In the genomic region with DNA sequence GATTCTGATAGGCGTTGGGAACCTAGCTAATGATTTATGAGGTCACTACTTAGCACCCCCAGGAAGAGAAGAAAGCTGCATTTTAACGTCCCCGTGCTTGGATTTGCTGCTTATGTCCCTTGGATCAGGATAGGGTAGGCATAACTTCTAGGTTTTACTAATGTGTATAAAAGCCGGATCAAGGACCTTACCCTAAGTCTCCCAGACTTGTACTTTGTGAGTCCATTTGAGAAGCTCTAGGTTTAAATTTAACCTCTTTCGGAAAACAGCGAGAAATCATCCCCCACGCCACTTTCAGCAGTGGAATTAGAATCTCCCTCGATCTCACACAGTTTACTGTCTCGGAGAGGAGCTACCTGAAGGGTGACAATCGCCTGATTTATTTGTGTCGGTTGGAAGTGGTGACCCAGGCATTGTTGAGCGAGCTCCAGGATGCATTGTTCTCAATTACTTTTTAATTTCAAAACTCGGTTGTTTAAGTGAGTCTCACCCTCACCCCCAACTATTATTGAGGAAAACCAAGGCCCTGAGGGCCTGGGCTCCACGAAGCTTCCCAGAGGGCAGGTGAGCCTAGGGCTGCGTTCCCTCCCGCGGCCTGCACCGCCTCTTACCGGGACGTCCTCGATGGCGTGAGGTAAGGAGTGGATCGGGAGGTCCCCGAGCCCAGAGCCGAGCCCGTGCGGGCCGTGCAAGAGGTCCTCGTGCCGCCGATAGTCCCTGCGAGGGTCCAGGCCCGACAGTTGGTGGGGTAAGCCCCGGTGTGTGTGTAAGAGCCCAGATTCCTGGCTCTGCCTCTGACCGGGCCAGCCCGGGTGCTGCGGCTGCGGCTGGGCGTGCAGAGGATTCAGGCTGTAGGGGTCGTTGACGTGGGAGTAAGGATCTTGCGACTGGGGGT, we compare ENCODE assay signal across 9 mouse cellular contexts. TPM values are rescaled to one million over a fixed set of nuclear protein-coding genes. Genes with fewer than 3 reads are reported as not detected.
DNase-seq lines count a peak whose midpoint lies in the region; ATAC-seq and TF ChIP-seq lines count a peak whose summit lies in the region.
"Had no signal": no experiment of that assay in that cellular context is flagged by ENCODE, and none has a peak within 500 bp of the region (broad histone marks: within the 10 kb centered on the region; RNA-seq: fewer than 3 reads in every experiment).

No protein-coding gene starts in this region.

- no peak overlapping the region for H3K27ac ChIP-seq in testis, adult 2 months (ENCODE audit: control insufficient read depth, insufficient read depth, low read depth, low read length)
- no peak overlapping the region for H3K27ac ChIP-seq in forebrain, embryonic 13.5 days
- H3K27ac ChIP-seq in limb, embryonic 15.5 days: peak overlapping the region; percentile 62

- no peak for TF ChIP-seq CTCF in testis, adult 2 months (IDR thresholded peaks at IDR 0.05; ENCODE audit: control insufficient read depth, insufficient read depth, insufficient replicate concordance, low read depth, low read length)

- WGBS in forebrain, embryonic 13.5 days: under 1% methylated on average over 42 of the region's 42 CpGs
- WGBS in limb, embryonic 15.5 days: 3% methylated on average over 42 of the region's 42 CpGs

- H3K4me1 ChIP-seq in testis, adult 2 months (ENCODE audit: control insufficient read depth, insufficient read depth, low read length): peaks cover 28% of the 10 kb centered on the region
- peaks cover 22% of the 10 kb centered on the region for H3K4me1 ChIP-seq in forebrain, embryonic 13.5 days
- peaks cover 32% of the 10 kb centered on the region for H3K4me1 ChIP-seq in limb, embryonic 15.5 days

- 0 out of 2 replicates have a peak, but pooled peaks have one; percentile 12 for ATAC-seq in forebrain, embryonic 13.5 days
- ATAC-seq in limb, embryonic 15.5 days (ENCODE audit: insufficient number of reproducible peaks, low FRiP score, low TSS enrichment, low read depth): peak; percentile 45; the same call in 1 of the 2 replicates
- ATAC-seq in erythroid progenitor cell, adult 5-6 weeks (replicated peaks; ENCODE audit: low FRiP score, poor library complexity, severe bottlenecking): no peak

- no peak for TF ChIP-seq POLR2A in testis, adult 2 months (IDR thresholded peaks at IDR 0.05; ENCODE audit: control insufficient read depth, low read depth, low read length)

- no peak for DNase-seq in testis, postnatal 10 days (ENCODE audit: low spot score)
- no peak for DNase-seq in B cell, adult 2 months
- DNase-seq in left cerebral cortex, postnatal 25 days (ENCODE audit: low spot score in 2 of 2): no peak
- DNase-seq: adrenal gland, adult 8-10 months had no signal

- H3K4me3 ChIP-seq in testis, adult 2 months (ENCODE audit: control insufficient read depth, low read depth, low read length): peak overlapping the region; percentile 26
- peak overlapping the region; percentile 17; the same call in 1 of the 2 replicates for H3K4me3 ChIP-seq in forebrain, embryonic 13.5 days
- H3K4me3 ChIP-seq in limb, embryonic 15.5 days: peak overlapping the region; percentile 51

- no peaks in the 10 kb centered on the region for H3K9me3 ChIP-seq in forebrain, embryonic 13.5 days (replicated peaks)
- H3K9me3 ChIP-seq in limb, embryonic 15.5 days: no peaks in the 10 kb centered on the region

- H3K27me3 ChIP-seq in testis, adult 2 months (ENCODE audit: control insufficient read depth, insufficient read depth, low read length): peaks cover 14% of the 10 kb centered on the region
- H3K27me3 ChIP-seq in forebrain, embryonic 13.5 days: peaks cover 94% of the 10 kb centered on the region
- H3K27me3 ChIP-seq in limb, embryonic 15.5 days: peaks cover 64% of the 10 kb centered on the region

- intact Hi-C loops in left cerebral cortex, postnatal 25 days (cut with DNase I): no loop called here

- H3K36me3 ChIP-seq in testis, adult 2 months (ENCODE audit: control insufficient read depth, insufficient read depth, low read length): no peaks in the 10 kb centered on the region
- H3K36me3 ChIP-seq in forebrain, embryonic 13.5 days (ENCODE audit: poor library complexity, severe bottlenecking): no peaks in the 10 kb centered on the region
- H3K36me3 ChIP-seq in limb, embryonic 15.5 days: no peaks in the 10 kb centered on the region

- H3K4me2 ChIP-seq in forebrain, embryonic 13.5 days: peak overlapping the region; percentile 4; the same call in 1 of the 2 replicates
- peak overlapping the region; percentile 41 for H3K4me2 ChIP-seq in limb, embryonic 15.5 days

- no peak overlapping the region for H3K9ac ChIP-seq in forebrain, embryonic 13.5 days
- H3K9ac ChIP-seq in limb, embryonic 15.5 days: 0 out of 2 replicates have a peak overlapping the region, but pooled peaks have one; percentile 23

RNA-seq across cellular contexts. Expression of a gene that starts 10.2 kb away (rescaled TPM):
- 0.23 and 1.2 TPM in 2 replicates for polyA plus RNA-seq in testis, adult 2 months (2012; rRNA removed)
- 0.46 and 0.73 TPM in 2 replicates for polyA plus RNA-seq in forebrain, embryonic 13.5 days (2015; fragmentation: Nextera tagmentation; extraction: Ambion mirVana)
- polyA plus RNA-seq in limb, embryonic 15.5 days (2015; fragmentation: Nextera tagmentation; extraction: Ambion mirVana): 12.8 and 14.8 TPM in 2 replicates
- under 1 TPM; 0.50 to 0.57 TPM for total RNA-seq in left cerebral cortex, postnatal 25 days (2021)
- not detected in 2 replicates for total RNA-seq in erythroid progenitor cell, adult 5-6 weeks (2015; ENCODE audit: low replicate concordance)
- not detected in 2 replicates for total RNA-seq in erythroid progenitor cell, adult 5-6 weeks (2017; ENCODE audit: low replicate concordance)
- total RNA-seq: megakaryocyte-erythroid progenitor cell, adult 5-6 weeks had no signal
